Mouse (Mus musculus): Measurements from ENCODE around the gene Cox7a1.

GRCm38 (mm10) chr7:30154040-30154439 is 29.9 kb upstream of the Cox7a1 start:
- TF ChIP-seq ZC3H11A (IDR thresholded peaks at IDR 0.05; ENCODE audit: low read depth, low read length) (no peak), E2F4 (IDR thresholded peaks at IDR 0.05; ENCODE audit: insufficient replicate concordance, low read depth, low read length) (no peak), CTCF (conservative IDR thresholded peaks at IDR 0.05 in 1 of 2, IDR thresholded peaks at IDR 0.05 in 1 of 2; ENCODE audit: low read depth in 2 of 2, low read length in 2 of 2) (no peak), SIN3A (IDR thresholded peaks at IDR 0.05; ENCODE audit: low read length) (no peak), POLR2A (IDR thresholded peaks at IDR 0.05; ENCODE audit: low read depth, low read length) (no peak), ELF1 (IDR thresholded peaks at IDR 0.05; ENCODE audit: low read depth, low read length) (no peak), EP300 (IDR thresholded peaks at IDR 0.05; ENCODE audit: low read length) (no peak), MAFK (IDR thresholded peaks at IDR 0.05; ENCODE audit: insufficient replicate concordance, low read length) (no peak), ZMIZ1 (IDR thresholded peaks at IDR 0.05; ENCODE audit: low read depth, low read length) (no peak), BHLHE40 (IDR thresholded peaks at IDR 0.05; ENCODE audit: low read depth, low read length) (no peak)
